Mouse (Mus musculus): ENCODE measurements around the gene 1700016D06Rik.
A peak's percentile ranks its signal among the peaks of the same experiment; 100 is the strongest.

GRCm38 (mm10) chr8:11712244-11712643 lies 11.4 kb upstream of the 1700016D06Rik start:
- peak; percentile 73 for TF ChIP-seq CTCF (IDR thresholded peaks at IDR 0.05; ENCODE audit: low read depth, low read length)
- TF ChIP-seq POLR2A (IDR thresholded peaks at IDR 0.05; ENCODE audit: insufficient read depth, low read length) = no peak

Measured in ES-Bruce4 (cell line).